Mouse (Mus musculus): Measurements from ENCODE around the gene Pla2g4e.

GRCm38 (mm10) chr2:120187583-120187982 is 57.6 kb downstream of the Pla2g4e start:
- TF ChIP-seq POLR2A (IDR thresholded peaks at IDR 0.05; ENCODE audit: low read depth, low read length) (no peak), CTCF (conservative IDR thresholded peaks at IDR 0.05; ENCODE audit: insufficient read depth, insufficient read length, low read depth, low read length) (0 out of 2 replicates have a peak, but pooled peaks have one; percentile 17)

Data from kidney, adult 2 months (tissue).